Mouse (Mus musculus) cerebellum, adult 9-10 months (tissue): Measurements from ENCODE around the gene Rasa4.
"Not testable (repeated sequence)": the region's sequence is repeated elsewhere in the genome, so short reads cannot be mapped to it uniquely, and the experiment has no call there.

Experiments used
- DNase-seq: peaks from one replicate; pipeline ENCODE4 v3.0.0; 2022

The Rasa4 gene

DNA sequence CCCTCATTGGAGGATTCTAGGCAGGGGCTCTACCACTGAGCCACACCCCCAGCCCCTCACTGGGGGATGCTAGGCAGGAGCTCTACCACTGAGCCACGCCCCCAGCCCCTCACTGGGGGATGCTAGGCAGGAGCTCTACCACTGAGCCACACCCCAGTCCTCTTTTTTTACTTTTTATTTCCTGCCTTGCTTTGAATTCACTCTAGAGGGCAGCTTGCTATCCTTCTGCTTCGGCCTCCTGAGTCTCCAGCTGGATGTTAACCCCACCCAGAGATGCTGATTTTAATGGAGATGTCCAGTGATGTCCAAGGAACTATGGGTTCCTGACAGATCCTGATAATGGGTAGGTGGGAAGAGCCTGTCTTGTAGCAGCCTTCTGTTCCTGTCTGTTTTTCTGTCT is 14.3 kb upstream of the Rasa4 start:
- no peak for DNase-seq

DNA sequence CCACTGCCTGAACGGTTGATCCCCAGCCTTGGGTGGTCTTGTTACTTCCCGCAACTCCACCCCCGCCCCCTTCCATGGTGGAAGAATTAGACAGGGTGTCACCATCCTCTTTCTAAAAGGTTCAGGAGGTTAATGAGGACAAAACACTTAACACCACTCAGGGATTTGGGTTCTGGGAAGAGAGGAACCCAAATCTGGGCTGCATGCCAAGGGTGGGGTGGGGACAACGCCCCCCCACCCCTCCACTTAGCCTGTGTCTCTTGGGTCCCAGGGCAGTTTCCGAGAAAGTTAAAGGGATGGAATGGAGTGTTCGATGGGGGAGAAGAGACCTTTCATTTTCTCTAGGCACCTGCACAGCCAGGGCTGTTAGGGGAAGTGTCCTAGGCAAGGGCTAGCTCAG is 10.7 kb upstream of the Rasa4 start:
- no peak for DNase-seq

GRCm38 (mm10) chr5:136073526-136073925 is 10.2 kb upstream of the Rasa4 start:
- DNase-seq = no peak

- no peak for DNase-seq
These were observed 8.6 kb upstream of the Rasa4 start for GRCm38 (mm10) chr5:136075076-136075475.

DNA sequence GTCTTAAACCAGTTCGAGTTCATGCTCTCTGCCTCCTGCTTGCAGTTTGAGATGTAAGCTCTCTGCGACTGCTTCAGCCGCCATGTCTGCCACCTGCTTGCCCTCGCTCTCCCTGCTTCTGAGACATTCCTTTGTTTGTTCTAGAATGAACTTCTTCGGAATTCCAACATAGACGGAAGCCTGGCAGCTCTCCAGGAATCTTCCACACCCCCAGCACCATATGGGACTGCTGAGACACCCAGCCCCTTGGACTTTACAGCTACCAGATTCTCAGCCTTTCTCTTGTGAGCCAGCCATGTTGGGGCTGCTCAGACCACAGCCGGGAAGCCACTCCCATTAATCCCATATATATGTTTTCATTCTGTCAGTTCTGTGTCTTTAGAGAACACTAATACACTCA is 7.4 kb upstream of the Rasa4 start:
- DNase-seq = no peak

DNA sequence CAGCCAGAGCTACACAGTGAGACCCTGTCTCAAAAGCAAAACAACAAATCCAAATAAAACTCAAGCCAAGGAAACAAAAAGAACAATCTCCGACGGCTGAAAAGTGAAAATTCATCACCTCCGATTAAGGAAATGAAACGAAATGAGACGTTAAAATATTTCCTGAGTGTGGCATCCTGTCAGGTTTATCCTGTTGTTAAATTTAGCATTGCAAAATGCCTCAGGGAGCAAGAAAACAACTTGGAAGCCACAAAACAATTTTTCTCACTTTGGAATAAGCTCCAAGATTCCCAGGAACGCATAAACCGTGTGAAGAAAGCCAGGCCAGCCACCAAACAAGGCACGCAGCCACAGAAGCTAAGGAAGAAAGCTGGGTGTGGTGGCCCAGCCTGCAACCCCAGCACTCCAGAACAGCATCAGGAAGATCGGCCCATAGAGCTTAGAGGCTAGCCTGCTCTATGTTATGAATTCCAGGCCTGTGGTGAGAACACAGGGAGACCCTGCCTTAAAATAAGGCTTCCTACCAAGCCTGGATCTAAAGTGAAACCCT is 6.6 kb upstream of the Rasa4 start:
- DNase-seq = no peak

GRCm38 (mm10) chr5:136078136-136078535 is 5.6 kb upstream of the Rasa4 start:
- no peak for DNase-seq

DNA sequence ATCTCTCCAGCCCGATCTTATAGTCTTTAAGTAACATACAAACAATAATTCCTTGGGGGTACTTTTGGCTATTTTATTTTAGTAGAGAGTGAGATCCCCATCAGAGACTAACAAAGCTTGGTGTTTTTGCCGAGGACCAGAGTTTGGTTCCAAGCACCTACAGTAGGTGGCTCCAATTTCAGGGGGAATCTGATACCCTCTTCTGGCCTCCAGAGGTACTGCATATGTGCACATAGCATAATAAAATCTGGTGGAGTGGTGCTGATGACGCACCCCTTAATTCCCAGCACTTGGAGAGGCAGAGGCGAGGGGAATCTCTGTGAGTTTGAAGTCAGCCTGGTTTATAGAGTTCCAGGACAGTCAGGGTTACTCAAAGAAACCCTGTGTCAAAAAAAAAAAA is 1.4 kb upstream of the Rasa4 start:
- DNase-seq = no peak

- peak; percentile 49 for DNase-seq
These were observed 597 bp downstream of the Rasa4 start for GRCm38 (mm10) chr5:136084144-136084881.

- peak; percentile 74 for DNase-seq
These were observed 1.4 kb downstream of the Rasa4 start for GRCm38 (mm10) chr5:136084891-136085651.

DNA sequence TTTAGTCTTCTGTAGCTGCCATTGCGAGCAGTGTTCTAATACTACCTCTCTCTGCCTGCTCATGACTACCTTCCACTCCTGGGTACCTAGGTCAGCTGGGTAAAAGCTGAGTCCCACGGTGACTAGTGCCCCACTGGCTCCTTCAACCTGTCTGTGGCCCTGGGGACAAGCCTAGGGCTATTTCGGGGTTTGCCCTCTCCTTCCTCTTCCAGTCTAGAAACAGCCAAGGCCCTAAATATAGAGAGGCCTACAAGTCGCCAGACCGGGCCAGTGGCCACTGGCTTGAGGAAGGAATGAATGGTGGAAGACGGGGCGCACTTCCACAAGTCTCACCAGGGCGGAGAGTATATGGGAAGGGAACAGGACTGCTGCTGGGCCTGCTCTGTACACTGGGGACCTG is 2.6 kb downstream of the Rasa4 start:
- no peak for DNase-seq

- no peak for DNase-seq
These were observed 5.3 kb downstream of the Rasa4 start for GRCm38 (mm10) chr5:136088821-136089575.

DNA sequence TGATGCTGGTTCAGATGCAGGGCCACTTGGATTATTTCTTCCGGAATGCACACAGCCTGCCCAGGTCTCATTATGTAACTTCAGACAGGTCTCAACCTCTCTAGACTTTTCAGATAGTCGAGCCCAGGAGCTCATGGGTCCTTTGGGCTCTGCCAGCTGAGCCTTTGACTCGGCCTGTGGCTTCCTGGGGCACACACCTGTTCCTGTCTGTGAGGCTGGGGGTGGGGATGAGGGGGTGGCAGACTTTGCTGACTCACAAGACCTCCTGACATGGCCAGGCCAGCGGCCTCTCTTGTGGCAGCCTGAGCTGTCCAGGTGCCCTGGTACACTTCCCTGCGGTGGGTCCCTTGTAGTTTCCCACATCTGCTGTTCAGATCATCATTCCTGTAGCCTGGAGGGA is 8.2 kb downstream of the Rasa4 start:
- no peak for DNase-seq

- DNase-seq = no peak
These were observed 10.7 kb downstream of the Rasa4 start for GRCm38 (mm10) chr5:136094249-136095010.

- DNase-seq = no peak
These were observed 11.4 kb downstream of the Rasa4 start for GRCm38 (mm10) chr5:136095089-136095488.

DNA sequence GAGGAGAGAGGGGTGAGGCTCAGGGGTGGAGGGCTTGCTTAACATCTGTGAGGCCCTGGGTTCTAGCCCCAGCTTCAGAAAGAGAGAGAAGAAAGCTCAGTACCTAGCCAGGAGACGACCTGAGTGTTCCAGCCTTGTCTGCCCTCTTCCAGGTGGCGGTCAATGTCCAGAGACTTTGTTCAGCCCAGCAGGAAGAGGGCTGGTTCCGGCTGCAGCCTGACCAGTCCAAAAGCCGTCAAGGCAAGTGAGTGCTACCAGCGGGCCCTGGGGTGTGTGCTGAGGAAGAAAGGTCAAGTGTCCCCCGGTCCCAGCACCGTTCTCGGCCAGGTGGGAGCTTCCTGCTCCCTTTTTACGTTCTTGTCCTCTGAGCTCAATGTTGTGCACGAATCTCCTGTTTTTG is 14.8 kb downstream of the Rasa4 start:
- DNase-seq = no peak

DNA sequence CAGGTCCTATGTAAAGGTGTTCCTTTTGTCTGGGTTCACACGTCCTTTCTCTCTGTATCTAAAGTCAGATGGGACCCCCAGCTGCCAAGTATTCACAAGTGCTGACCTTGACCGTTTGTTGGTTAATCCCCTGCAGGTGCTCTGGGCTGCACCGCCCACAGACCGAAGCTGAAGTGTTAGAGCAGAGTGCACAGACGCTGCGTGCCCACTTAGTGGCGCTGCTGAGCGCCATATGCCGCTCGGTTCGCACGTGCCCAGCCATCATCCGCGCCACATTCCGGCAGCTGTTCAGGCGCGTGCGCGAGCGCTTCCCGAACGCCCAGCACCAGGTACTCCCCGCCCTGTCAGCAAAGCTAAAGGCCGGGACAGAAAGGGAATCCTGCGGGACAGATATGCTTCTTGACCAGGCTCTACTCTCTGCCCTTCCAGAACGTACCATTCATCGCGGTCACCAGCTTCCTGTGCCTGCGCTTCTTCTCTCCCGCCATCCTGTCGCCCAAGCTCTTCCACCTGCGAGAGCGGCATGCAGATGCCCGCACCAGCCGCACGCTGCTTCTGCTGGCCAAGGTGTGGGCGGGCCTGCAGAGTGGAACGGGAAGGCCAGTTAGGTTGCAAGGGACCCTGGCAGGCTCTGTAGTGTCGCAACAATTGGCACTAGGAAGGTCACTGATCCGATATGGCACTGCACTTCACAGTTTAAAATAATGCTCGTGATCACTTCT is 18.5 kb downstream of the Rasa4 start:
- peak; percentile 78 for DNase-seq

DNA sequence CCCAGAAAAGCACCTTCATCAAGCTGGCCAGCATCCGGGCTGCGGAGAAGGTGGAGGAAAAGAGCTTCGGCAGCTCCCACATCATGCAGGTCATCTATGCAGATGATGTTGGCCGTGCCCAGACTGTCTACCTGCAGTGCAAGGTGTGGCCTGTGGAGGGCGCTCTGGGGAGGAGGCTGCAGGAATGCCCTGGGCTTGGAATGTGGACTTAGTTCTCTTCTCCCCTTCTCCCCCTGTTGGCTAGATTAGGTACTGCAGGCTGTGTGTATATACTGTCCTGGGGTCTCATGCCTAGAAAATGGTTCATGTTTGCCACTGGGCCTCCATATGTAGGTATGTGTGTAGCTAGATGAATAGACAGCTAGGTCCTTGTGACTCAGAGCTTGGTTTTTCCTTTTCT is 20.8 kb downstream of the Rasa4 start:
- DNase-seq = no peak

GRCm38 (mm10) chr5:136108486-136108885 is 24.8 kb downstream of the Rasa4 start:
- no peak for DNase-seq

DNA sequence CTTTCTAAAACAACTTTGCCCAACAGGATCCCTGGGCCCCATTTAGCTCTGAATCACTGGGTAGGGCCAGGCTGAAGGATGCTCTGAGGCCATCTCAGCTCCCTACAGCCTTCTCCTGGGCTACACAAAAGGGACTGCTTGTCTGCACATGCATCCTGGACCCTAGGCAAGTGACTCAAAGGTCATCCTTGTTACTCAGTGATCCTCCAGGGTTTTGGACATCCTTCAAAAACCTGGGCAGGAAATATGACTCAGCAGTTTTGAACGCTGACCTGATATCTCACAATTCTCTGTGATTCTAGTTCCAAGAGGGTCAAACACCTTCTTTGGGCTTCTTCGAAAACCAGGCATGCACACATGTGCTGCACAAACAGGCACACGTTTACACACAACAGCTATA is 25.3 kb downstream of the Rasa4 start:
- no peak for DNase-seq

- not testable (repeated sequence) for DNase-seq
These were observed 29.8 kb downstream of the Rasa4 start for GRCm38 (mm10) chr5:136113546-136113945.
